Mouse (Mus musculus): Measurements from ENCODE around the gene Prdm12. TPM values are rescaled to one million over a fixed set of nuclear protein-coding genes. Genes with fewer than 3 reads are reported as not detected.

The Prdm12 gene
- polyA plus RNA-seq (2012; rRNA removed): not detected in 2 replicates

GRCm38 (mm10) chr2:31639901-31640608 lies at the start of gene Prdm12:
Gene Prdm12, plus strand, starts transcription at chr2:31640037.

DNA sequence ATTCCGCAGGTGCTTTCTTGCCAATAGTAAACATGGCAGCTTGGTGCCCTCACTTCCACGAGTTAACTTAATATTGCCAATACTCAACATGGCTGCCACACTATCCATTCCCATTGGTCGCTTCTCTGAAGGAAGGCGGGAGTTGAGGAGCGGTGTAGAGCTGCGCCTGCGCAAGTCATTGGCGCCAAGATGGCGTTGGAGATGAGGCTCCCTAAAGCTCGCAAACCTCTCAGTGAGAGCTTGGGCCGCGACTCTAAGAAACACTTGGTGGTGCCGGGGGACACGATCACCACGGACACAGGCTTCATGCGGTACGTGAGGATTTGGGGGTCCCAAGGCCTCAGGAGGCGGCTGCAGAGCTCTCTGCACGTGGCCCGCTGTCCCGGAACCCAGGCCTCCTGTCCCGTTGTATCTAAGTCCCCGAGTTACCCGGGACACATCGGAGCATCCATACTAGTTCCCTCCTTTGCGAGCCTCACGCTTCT lies 30.8 kb downstream of the Prdm12 start, which contains the start of gene Exosc2:
TSS of gene Exosc2 (plus strand) at position 165 of the 485 bp plus-strand sequence.

DNA sequence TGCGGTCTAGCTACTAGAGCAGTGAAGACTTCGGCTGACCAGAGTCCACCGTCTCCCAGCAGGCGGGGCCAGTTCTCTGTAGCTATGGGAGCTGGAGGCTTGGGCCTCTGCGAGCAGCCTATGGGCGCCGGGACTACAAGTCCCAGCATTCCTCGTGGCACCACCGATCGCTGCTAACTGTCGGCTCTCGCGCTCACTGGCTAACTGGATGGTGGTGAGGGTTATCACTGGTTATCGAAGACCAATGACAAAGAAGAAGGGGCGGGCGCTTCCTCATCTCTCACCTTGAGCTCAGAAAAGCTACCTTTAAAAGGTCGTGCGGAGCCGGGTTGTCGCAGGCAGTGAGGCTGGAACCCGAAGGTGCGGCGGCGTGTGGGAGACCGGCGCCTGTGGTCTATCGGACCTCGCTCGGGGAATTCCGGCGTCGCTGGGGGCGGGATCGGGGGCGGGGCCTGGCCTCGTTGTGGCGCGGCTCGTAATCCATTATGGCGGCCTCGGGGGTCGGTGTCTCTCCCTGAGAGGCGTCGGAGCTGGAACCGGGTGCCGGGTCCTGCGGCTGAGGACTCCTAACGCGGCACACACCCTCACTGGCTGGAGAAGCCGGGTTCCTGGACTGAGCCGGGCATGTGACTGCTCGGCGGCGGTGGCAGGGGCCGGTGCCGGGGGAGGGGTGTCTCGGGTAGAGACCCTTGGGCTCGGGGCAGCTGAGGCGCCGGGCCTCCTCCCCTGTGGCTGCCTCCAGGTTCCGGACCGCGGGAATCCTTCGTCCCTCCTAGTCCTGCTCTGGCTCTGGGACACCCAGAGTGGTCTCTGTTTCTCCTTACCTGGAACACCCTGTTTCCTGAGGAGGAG lies 48.5 kb downstream of the Prdm12 start, which contains the start of gene Abl1:
TSS of gene Abl1 (plus strand) at position 303 of the 852 bp plus-strand sequence.

Other genes with a start within 250 kb of the Prdm12 start
- gene Ass1, start 169.8 kb upstream of the Prdm12 start, polyA plus RNA-seq (2012; rRNA removed): 27.2 and 33.0 TPM in 2 replicates
- gene Fubp3, start 67.4 kb upstream of the Prdm12 start, polyA plus RNA-seq (2012; rRNA removed): 49.4 and 51.4 TPM in 2 replicates
- 4.6 and 5.0 TPM in 2 replicates for gene Exosc2, start 30.7 kb downstream of the Prdm12 start, polyA plus RNA-seq (2012; rRNA removed)
- gene Abl1, start 48.3 kb downstream of the Prdm12 start, polyA plus RNA-seq (2012; rRNA removed): 61.1 and 62.2 TPM in 2 replicates
- 0.08 TPM in 1 of 2 replicates, not detected in the other for gene Qrfp, start 170.5 kb downstream of the Prdm12 start, polyA plus RNA-seq (2012; rRNA removed)
- gene Fibcd1, start 206.0 kb downstream of the Prdm12 start, polyA plus RNA-seq (2012; rRNA removed): 0.65 and 0.77 TPM in 2 replicates
- 4.0 and 4.7 TPM in 2 replicates for gene Lamc3, start 247.3 kb downstream of the Prdm12 start, polyA plus RNA-seq (2012; rRNA removed)